Mouse (Mus musculus) activated CD4-positive, CD25-positive, alpha-beta regulatory T cell, adult 4 months (primary cell): ENCODE results near the gene Ppm1b. TPM values are rescaled to one million over a fixed set of nuclear protein-coding genes. Genes with fewer than 3 reads are reported as not detected.
"Not testable (repeated sequence)": the region's sequence is repeated elsewhere in the genome, so short reads cannot be mapped to it uniquely, and the experiment has no call there.

Experiments
- ATAC-seq: one replicate; pipeline ENCODE4 v1.8.0; 2017
- polyA plus RNA-seq, 2 experiments: library from polyadenylated mRNA; unstranded; fragments of 100-300 nt; shearing (Covaris generic); gene quantifications; one replicate each; pipeline ENCODE4 v1.2.1; 2017

Gene Ppm1b
- polyA plus RNA-seq: 10 to 100 TPM; 13.7 to 18.1 TPM

DNA sequence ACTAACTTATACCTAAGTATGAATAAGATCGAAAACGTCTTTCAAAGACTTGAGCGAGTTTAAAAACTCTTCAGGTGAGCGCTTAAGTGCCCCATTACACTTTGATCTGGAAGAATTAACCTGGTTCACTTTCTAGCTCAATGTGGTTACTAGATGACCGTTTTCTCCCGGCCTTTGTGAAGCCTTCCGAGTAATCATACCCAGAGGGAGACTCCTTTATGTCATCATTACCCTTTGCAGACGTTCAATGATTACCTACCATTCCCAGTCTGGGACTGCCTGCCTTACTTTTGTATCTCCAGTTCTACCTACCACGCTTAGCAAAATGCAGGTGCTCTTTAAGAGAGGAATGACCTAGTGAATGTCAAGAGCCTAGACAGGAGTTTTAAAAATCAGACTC is at the start of gene Ppm1b:
Gene Ppm1b, plus strand, starts transcription at position 301 of the 400 bp plus-strand sequence.
- no peak for ATAC-seq

DNA sequence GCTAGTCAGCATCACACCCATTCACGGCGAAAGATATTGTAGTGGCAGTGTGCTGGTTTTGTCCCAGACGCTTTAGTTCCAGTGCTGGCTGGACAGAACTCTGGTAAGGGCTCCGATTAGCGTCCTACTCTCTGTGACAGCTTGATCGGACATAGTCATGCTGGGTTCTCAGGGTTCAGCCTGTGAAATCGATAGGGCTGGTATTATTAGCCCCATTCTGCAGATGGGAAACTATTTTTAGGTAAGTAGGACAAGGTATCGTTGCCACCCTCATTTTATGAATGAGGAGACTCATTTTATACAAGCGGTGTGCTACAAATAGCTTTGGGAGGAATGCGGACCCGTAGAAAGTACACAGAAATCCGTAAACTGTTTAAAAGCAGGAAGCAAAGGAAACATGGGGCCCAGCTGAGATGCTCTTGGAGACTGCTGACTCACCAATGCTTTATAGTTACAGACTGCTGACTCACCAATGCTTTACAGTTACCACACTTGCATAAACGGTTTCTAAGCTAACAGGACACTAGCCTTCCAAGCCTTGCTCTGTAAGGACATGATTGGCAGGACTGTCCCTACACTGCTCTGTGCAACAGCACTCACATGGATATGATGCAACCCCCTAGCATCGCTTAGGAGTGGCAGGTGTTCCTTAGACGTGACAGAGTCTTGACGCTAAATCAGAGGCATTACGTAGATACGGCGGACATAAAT is 34.7 kb upstream of the Ppm1b start:
- no peak for ATAC-seq

DNA sequence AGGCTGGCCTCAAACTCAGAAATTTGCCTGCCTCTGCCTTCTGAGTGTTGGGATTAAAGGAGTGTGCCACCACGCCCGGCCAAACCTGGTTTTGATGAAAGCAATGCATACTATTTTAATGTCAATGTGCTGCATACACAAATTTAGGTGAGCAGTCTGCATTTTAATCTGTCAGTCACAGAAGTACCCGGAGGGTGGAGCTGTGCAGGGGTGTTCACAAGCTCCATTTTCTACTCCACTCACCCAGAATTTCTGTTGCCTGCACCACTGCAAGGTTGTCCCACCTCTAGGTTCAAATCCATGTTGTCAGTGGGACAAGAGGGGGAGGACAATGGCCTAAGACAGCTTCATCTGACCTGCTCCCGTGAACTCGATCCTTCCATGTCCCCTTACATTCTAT is 31.8 kb upstream of the Ppm1b start:
- no peak for ATAC-seq

DNA sequence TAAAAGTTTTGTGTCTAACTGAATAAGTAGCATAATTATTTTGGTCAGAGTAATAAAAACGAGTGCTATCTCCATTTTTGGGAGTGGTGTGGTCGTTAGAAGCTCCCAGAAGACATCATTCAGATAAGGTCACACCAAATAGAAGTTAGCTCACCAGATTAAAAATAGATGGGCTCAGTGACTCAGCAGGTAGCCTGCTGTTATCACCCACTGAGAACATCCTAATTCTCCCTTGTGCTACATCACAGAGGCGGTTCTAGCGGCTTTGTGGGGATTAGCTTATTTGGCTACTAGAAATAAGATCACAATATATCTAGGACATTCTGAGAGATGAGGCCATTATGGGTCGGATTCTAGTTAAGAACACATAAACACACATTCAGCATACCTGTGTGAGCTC is 30.3 kb upstream of the Ppm1b start:
- no peak for ATAC-seq

DNA sequence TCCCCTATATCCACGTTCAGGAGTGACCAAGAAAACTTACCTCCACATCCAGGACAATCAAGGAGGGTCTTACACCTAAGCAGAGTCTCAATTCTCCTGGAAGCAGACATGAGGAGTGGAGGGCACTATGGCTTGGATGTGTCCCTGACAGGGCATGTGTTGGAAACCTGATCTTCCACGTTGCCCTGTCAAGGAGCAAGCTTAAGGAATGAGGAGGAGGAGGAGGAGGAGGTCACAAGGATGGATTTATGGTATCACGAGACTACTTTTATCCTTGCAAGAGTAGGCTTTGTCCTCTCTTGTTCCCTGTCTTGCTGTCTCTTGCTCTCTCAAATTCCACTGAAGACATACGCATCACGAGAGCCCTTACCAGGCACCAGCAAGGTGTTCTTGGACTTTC is 29.0 kb upstream of the Ppm1b start:
- no peak for ATAC-seq

DNA sequence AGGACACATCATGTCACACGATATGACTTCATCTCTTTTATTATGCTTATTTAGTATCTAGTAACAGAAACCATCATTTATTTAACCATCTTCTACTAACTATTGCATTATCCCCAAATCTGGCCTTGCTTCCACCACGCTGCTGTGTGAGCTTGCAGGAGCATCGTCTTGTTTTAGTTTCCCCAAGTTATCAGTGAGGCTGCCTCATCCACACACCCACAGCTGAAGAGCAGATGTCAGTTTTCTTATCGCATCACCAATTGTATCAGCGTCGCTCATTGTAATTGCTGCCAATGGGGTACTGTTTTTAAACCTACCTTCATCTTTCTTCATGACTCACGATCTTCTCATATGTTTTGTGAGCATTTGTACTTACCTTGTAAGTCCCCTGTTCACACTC is 23.6 kb upstream of the Ppm1b start:
- no peak for ATAC-seq

DNA sequence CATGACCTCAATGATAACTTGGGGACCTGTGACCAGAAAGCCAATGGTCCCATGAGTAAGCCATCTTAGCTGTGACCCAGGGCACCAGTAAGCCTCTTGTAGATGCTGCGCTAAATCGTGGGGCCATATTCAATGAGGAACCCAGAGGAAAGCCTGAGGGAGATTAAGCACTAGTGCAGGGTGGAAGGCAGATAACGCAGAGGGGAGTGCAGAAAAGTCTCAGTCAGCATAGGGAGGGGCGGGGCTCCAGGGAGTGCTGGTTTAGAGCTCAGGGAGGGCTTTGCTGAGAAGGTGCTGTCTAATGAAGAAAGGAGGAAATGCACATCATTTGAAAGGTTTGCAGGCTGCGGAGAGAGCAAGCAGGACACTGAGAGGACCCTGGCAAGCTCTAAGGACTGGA is 22.6 kb upstream of the Ppm1b start:
- ATAC-seq: no peak

DNA sequence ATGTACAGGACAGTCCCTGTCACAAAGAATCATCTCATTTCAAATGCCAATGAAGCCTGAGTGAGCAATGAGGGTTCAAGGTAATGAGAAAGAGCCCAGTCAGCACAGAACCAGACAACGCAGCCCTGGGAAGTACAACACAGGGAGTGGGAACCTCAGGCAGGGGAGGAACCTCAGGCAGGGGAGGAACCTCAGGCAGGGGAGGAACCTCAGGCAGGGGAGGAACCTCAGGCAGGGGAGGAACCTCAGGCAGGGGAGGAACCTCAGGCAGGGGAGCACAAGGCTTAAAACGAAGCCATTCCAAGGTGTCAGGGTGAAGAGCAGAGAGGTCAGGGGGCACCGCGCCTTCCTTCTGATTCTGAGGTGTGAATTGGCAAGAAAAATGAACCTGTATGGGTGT is 20.9 kb upstream of the Ppm1b start:
- not testable (repeated sequence) for ATAC-seq

DNA sequence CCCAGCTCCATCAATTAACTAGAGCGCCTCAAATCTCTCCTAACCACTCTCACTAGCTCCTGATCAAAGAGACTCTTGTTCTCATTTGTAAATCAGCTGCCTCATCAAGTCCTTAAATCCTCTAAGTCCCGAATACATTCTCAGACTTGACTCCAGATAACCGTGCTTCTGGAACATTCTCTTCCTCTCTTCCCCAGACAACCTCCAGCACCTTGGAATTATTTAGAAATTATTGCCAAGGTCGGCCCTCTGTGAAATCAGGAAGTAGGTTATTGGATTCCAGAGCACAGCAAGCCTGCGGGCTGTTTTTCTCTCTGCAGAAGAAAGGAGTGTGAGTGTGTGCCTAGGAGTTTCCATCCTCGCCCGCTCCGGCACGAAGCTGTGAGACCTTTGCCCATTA is 20.2 kb upstream of the Ppm1b start:
- no peak for ATAC-seq

DNA sequence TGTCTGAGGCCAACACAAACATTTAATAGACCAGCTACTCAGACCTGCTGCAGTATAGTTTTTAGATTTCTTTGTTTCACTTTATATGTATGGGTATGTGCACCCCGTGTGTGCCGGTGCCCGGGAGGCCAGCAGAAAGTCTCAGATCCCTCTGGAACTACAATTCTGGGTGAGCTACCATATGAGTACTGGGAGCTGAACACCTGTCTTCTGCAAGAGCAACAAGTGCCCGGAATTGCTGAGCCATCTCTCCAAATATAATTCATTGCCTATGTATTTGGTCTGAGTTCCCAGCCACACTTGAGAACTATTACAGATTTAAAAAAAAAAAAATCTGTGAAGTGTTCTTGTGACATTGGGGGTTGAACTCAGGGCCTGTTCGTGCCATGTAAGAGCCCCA is 19.7 kb upstream of the Ppm1b start:
- no peak for ATAC-seq

DNA sequence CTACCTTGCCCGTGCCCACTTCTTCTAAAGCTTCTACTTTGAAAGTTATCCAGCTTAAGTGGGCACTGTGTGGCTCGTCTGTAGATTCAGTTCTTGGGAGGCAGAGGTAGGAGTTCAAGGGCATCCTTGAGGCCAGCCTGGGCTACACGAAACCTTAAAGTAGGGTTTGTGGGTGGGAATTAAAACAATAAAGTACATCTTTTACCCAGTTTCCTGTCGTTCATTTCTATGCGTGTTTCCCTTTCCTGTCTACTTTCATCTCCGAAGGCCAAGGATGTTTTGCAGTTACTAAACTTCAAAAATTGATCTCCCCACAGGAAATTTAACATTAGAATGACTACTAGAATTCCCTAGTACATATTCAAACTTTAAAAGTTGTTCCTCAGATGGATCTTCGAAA is 19.3 kb upstream of the Ppm1b start:
- ATAC-seq: peak; percentile 32

DNA sequence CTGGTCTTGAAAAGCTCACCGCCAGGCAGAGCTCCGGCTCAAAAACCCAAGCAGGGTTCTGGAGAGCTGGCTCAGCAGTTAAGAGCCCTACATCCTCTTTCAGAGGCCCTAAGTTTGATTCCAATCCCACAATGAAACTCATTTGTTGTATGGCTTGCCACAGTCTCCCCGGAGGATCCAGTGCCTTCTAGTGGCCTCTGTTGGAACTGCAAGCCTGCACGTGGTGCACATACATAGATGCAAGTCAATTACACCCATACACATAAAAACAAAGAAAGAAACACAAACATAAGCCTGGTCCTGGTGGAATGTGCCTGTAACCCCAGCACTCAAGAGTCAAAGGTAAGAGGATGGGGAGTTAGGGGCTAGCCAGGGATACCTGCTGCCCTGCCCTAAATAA is 18.3 kb upstream of the Ppm1b start:
- no peak for ATAC-seq

DNA sequence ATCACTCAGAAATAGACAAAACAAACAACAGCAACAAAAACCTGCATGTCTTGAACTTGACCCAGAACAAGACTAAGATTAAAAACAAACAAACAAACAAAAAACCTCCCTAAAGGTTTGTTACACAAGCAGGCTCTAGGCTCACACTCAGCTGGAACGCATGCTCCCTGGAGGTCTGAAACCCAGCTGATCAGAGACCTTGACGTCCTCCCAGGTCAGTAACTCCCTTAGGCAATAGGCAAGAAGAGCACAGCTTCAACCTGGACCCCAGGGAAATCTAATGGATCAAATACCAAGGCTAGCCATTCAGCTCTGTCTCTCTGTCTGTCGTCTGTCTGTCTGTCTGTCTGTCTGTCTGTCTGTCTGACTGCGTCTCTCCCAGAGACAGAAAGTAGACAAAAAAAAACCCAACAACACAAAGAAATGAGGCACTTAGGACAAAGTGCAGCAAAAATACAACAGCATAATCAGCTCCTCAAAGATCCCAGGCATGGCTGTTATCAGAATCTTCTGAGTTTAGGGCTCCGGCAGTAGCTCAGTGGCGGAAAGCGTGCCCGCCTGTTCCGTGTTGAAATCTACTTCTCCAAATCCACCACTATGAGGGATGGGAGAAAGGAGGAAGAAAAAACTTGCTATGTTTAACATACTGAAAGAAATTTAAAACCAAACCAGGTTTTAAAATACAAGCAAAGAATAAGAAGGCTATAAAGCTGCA is 16.4 kb upstream of the Ppm1b start:
- ATAC-seq: no peak

DNA sequence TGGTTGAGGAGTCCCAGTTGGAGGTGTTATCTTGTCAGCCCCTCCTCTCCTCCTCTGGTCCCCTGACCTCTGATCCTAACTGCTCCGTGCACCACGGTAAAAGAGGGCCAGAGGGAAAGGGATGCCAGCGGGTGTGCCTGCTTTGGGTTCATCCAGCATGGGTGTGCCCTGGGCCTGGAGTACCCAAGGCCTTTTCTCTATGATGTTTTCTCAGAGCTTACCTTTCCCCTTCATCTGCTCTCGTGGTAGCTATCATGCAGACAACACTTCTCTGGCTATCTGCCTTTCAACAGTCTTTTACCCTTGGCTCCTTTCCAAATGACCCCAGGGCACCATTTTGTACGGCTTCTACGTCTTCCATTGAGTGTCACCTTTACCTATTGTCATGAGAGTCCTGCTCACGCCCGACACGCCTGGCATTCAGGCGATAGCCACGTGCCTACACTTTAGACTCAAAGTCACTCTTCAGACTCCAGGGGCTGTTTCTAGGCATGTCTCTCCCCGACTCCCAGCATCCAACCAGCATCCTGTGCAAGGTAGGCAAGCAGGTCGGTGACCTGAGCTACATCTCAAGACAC is 15.2 kb upstream of the Ppm1b start:
- ATAC-seq: no peak

DNA sequence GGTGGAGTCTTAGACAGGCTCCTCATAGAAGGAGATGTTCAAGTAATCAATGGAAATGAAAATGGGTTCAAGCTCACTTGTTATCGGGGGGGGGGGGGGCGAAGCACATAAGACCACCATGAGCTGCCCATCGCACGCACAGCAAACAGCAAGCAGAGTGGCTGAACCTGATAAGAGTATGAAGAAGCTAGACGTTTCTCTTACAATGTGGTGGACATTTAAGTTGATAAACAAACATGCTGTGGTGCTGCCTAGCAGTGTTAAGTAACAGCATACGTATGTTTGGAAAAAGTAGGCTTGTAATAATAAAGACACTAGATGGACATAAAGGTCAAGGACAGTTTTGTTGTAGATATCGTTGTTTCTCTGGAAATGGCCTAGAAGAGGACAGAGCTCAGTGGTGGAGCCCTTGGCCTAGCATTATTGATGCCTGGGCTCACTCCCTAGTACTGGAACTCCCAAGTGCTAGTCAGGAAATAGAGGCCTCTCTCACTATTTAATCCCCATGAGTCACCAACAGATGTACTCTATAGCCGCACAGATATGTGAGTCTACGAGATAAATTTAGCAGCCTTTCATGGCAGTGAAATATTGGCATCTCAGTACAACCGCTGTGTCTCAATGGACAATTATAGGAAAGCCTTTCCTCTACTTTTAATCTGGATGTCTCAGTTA is 14.0 kb upstream of the Ppm1b start:
- ATAC-seq: no peak

DNA sequence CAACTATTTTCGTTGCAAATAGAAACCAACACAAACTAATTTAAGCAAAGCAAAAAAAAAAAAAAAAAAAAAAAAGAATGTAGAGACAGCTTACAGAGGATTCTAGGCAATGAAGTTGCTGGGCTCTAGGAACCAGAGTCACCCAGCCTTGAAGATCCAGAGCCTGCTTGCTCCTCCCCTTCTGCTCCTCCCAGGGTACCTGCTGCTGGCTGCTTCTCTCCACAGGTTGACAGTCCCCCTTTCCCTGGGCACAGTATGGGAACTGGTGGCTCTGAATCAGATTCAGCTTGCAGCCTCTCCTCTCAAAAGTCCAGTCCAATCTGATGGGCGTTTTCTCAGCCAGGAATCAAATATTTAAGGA is 13.5 kb upstream of the Ppm1b start:
- no peak for ATAC-seq

DNA sequence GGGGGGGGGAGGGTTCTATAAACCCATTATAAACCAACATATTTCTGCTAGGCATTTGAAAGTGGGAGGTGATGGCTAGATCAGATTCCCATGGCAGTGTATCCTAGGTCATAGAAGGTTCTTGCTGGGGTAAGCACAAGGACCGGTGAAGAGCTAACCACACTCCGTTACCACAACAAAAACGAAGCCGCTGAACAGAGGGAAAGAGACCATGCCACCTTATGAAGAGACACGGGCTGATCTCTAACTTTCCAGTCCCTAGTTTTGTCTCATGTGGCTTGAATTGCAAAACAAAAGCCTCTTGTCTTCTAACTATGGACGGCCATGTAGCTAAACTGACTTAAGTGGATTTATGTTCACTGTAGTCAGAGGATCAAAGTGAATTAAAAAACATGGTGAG is 12.2 kb upstream of the Ppm1b start:
- no peak for ATAC-seq

DNA sequence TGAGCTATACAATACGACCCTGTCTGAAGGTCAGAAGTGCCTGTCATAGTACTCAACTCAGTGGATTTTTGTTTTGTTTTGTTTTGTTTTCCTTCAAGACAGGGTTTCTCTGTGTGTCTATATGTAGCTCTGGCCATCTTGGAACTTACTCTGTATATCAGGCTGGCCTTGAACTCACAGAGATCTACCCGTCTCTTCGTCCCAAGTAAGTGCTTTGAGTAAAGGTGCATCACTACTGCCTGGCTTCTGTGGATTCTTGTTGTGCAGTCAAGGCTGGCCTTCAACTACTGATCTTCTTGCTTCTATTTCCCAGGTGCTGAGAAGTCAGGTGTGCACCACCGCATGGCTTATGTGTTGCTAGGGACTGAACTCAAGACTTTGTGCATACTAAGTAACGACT is 4.0 kb upstream of the Ppm1b start:
- no peak for ATAC-seq

DNA sequence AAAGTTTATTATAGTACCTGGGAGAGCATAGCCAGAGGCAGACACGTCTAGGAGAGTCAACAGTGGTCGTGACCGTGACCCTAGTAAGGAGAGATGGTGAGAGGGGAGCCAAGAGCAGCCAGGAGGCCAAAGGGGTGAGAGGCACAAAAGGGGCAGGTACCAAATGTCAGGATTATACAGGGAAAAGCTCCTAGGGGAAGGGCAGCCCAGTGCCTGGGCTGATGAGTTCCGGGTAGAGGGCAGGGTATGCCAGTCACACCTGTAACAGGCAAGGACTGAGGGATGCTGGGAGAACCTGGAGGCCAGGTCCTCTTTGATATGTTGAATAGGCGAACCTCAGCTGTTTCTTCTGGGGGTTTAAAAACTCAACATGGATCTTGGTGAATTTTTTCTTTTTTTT is 2.8 kb upstream of the Ppm1b start:
- no peak for ATAC-seq

DNA sequence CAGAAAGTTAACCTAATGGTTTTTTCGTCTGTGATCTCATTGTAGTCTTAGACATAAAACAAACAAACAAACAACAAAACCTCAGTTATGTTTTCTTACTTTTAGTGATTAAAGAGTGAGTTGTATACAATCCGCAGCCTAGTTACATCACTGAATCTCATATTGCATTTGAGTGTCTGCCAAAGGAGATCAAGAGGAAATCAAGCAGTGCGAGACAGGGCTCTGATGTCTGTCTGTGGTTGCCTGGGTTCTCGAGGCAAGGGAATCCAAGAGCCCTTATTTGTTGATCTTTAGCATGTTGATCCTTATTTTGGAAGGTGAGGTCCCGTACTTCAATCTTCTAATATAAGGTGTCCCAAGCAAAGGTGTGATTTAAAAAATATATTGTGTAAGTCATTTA is 1.7 kb upstream of the Ppm1b start:
- no peak for ATAC-seq

DNA sequence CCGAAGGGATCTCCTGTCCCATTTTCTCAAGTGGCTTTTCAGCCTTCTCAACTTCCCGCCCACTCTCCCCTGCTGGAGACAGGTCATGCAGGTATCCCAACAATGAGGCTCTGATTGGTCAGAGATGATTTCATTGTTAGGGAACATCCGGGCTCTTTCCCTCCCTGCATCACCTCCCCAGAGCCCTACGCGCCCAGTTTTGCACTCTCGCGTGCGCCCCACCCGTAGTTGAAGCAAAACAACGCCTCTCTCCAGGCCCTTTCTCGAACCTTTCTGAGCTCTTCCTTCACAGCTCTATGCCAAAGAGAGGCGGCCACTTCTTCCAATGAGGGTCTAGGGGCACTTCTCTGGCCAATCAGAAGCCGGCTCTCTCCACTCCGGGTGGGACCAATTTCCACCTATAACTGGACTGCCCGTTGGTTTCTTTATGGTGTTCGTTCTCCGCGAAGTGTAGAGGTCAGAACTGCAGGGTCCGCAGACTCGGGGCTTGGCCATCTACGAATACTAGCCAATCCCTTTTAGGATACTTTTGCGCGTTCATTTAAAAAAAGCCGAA is 468 bp downstream of the Ppm1b start:
- peak; percentile 68 for ATAC-seq

DNA sequence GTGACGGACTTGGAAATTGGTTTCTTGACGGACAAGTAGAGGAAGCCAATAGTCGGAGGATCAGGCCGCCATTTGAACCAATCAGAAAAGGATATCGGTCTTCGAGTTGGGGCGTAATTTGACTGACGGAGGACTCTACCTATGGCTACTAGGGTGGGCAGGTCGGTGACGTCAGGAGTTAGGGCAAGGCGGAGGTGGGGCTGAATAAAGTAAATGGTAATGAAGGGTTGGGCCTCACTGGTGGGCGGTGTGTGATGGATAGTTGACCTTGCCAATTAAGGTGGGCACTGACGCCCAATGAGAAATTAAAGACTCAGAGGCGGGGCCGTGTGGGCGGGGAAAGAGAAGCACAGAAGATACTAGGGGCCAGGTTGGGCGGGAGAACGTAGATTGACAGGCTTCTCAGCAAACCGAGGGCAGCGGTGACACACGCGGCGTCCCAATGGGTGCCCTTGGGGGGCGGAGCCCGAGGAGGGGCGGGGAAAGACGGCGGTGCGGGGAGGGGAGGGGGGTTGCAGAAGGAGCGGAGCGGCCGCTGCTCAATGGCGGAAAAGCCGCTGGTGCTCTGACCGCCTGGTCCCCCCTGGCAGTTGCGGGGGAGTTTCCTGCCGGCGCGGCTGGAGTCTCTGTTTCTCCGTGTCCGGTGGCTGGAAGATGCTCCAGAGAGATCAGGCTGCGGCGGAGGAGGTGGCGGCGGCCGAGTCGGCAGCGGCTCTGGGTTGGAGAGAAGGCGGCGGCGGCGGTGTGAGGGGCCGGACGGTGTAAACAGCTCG is 1.1 kb downstream of the Ppm1b start:
- ATAC-seq: peak; percentile 83
